Mouse (Mus musculus): Measurements from ENCODE around the gene Wnt5b. TPM values are rescaled to one million over a fixed set of nuclear protein-coding genes. Genes with fewer than 3 reads are reported as not detected.

Wnt5b gene
- polyA plus RNA-seq, 1 experiment from 2014 or later: 5.0 TPM

GRCm38 (mm10) chr6:119479876-119480705, 64.1 kb downstream of the Wnt5b start:
- Histone ChIP-seq H3K4me1 (replicated peaks) (peaks cover 60% of the 10 kb centered on the region), H3K9me3 (no peaks in the 10 kb centered on the region), H3K4me2 (peak overlapping the region; percentile 100), H3K36me3 (peaks cover 8% of the 10 kb centered on the region), H3K9ac (peak overlapping the region; percentile 97), H3K27me3 (no peaks in the 10 kb centered on the region), H3K27ac (peak overlapping the region; percentile 99), H3K4me3 (peak overlapping the region; percentile 88)
- peak; percentile 30 for ATAC-seq (ENCODE audit: low FRiP score)
- under 1% methylated on average over 60 of the region's 70 CpGs for WGBS

- Histone ChIP-seq H3K27ac (peak within 1 kb of the TSS; percentile 99), H3K4me1 (replicated peaks) (peaks cover 54% of the 10 kb centered on the region), H3K4me3 (peak within 1 kb of the TSS; percentile 88), H3K4me2 (peak within 1 kb of the TSS; percentile 100), H3K9ac (peak within 1 kb of the TSS; percentile 97), H3K27me3 (no peaks in the 10 kb centered on the region), H3K9me3 (no peaks in the 10 kb centered on the region), H3K36me3 (peaks cover 4% of the 10 kb centered on the region)
- ATAC-seq (ENCODE audit: low FRiP score): peak; percentile 87
- 2% methylated on average over 23 of the region's 101 CpGs for WGBS
Observed at GRCm38 (mm10) chr6:119479343-119479875, 64.7 kb downstream of the Wnt5b start, which contains the start of gene Fbxl14. Gene Fbxl14, plus strand, starts transcription at chr6:119479668.

- H3K4me1 ChIP-seq (replicated peaks): peaks cover 47% of the 10 kb centered on the region
- no peaks in the 10 kb centered on the region; the same call in 1 of the 2 replicates for H3K36me3 ChIP-seq
- H3K27ac ChIP-seq: peak overlapping the region; percentile 99
- WGBS: 2% methylated on average over 48 of the region's 49 CpGs
- no peaks in the 10 kb centered on the region for H3K27me3 ChIP-seq
- peak overlapping the region; percentile 68 for H3K4me2 ChIP-seq
- peak; percentile 94 for ATAC-seq (ENCODE audit: low FRiP score)
- H3K9me3 ChIP-seq: no peaks in the 10 kb centered on the region
- H3K9ac ChIP-seq: peak overlapping the region; percentile 97
- peak overlapping the region; percentile 88 for H3K4me3 ChIP-seq
Observed at GRCm38 (mm10) chr6:119478560-119479342, 65.4 kb downstream of the Wnt5b start.

GRCm38 (mm10) chr6:119477686-119478310, 66.3 kb downstream of the Wnt5b start:
- ATAC-seq (ENCODE audit: low FRiP score): no peak
- no peak overlapping the region for H3K27ac ChIP-seq
- H3K27me3 ChIP-seq: no peaks in the 10 kb centered on the region
- H3K4me2 ChIP-seq: peak overlapping the region; percentile 68; the same call in 1 of the 2 replicates
- peak overlapping the region; percentile 43; the same call in 1 of the 2 replicates for H3K9ac ChIP-seq
- no peaks in the 10 kb centered on the region for H3K36me3 ChIP-seq
- H3K4me3 ChIP-seq: no peak overlapping the region
- H3K4me1 ChIP-seq (replicated peaks): peaks cover 38% of the 10 kb centered on the region
- no peaks in the 10 kb centered on the region for H3K9me3 ChIP-seq
- 64% methylated on average over 13 of the region's 13 CpGs for WGBS

- no peak overlapping the region for H3K4me3 ChIP-seq
- H3K9ac ChIP-seq: no peak overlapping the region
- no peak overlapping the region for H3K27ac ChIP-seq
- no peak for ATAC-seq (ENCODE audit: low FRiP score)
- WGBS: 87% methylated on average over 6 of the region's 6 CpGs
- no peaks in the 10 kb centered on the region for H3K36me3 ChIP-seq
- no peaks in the 10 kb centered on the region for H3K27me3 ChIP-seq
- no peak overlapping the region for H3K4me2 ChIP-seq
- peaks cover 24% of the 10 kb centered on the region for H3K4me1 ChIP-seq (replicated peaks)
- no peaks in the 10 kb centered on the region for H3K9me3 ChIP-seq
Observed at GRCm38 (mm10) chr6:119475988-119476387, 68.2 kb downstream of the Wnt5b start.

- H3K4me3 ChIP-seq: no peak overlapping the region
- peaks cover 14% of the 10 kb centered on the region for H3K4me1 ChIP-seq (replicated peaks)
- H3K36me3 ChIP-seq: no peaks in the 10 kb centered on the region
- 93% methylated on average over 4 of the region's 4 CpGs for WGBS
- no peaks in the 10 kb centered on the region for H3K9me3 ChIP-seq
- no peak overlapping the region for H3K4me2 ChIP-seq
- H3K27me3 ChIP-seq: no peaks in the 10 kb centered on the region
- ATAC-seq (ENCODE audit: low FRiP score): no peak
- no peak overlapping the region for H3K27ac ChIP-seq
- no peak overlapping the region for H3K9ac ChIP-seq
Observed at GRCm38 (mm10) chr6:119473992-119474391, 70.2 kb downstream of the Wnt5b start.

- no peak overlapping the region for H3K4me2 ChIP-seq
- no peaks in the 10 kb centered on the region for H3K9me3 ChIP-seq
- H3K36me3 ChIP-seq: no peaks in the 10 kb centered on the region
- peaks cover 10% of the 10 kb centered on the region for H3K4me1 ChIP-seq (replicated peaks)
- H3K4me3 ChIP-seq: no peak overlapping the region
- H3K27ac ChIP-seq: no peak overlapping the region
- H3K9ac ChIP-seq: no peak overlapping the region
- H3K27me3 ChIP-seq: no peaks in the 10 kb centered on the region
- ATAC-seq (ENCODE audit: low FRiP score): no peak
- 90% methylated on average over 7 of the region's 7 CpGs for WGBS
Observed at GRCm38 (mm10) chr6:119473446-119473845, 70.7 kb downstream of the Wnt5b start.

GRCm38 (mm10) chr6:119472705-119473104, 71.4 kb downstream of the Wnt5b start:
- no peak for ATAC-seq (ENCODE audit: low FRiP score)
- Histone ChIP-seq H3K9ac (no peak overlapping the region), H3K9me3 (no peaks in the 10 kb centered on the region), H3K4me2 (no peak overlapping the region), H3K4me3 (no peak overlapping the region), H3K27ac (no peak overlapping the region), H3K4me1 (replicated peaks) (peaks cover 3% of the 10 kb centered on the region), H3K27me3 (no peaks in the 10 kb centered on the region), H3K36me3 (no peaks in the 10 kb centered on the region)
- 59% methylated on average over 3 of the region's 3 CpGs for WGBS

- Histone ChIP-seq H3K4me1 (replicated peaks) (peaks cover 5% of the 10 kb centered on the region), H3K27me3 (no peaks in the 10 kb centered on the region), H3K9ac (no peak overlapping the region), H3K36me3 (no peaks in the 10 kb centered on the region), H3K9me3 (no peaks in the 10 kb centered on the region), H3K4me3 (no peak overlapping the region), H3K4me2 (no peak overlapping the region), H3K27ac (no peak overlapping the region)
- no peak; the same call in 1 of the 2 replicates for ATAC-seq (ENCODE audit: low FRiP score)
- WGBS: 24% methylated on average over 5 of the region's 5 CpGs
Observed at GRCm38 (mm10) chr6:119472135-119472534, 72.0 kb downstream of the Wnt5b start.

- no peak for ATAC-seq (ENCODE audit: low FRiP score)
- H3K27ac ChIP-seq: no peak overlapping the region
- H3K4me1 ChIP-seq (replicated peaks): peaks cover 7% of the 10 kb centered on the region
- no peak overlapping the region for H3K4me2 ChIP-seq
- no peaks in the 10 kb centered on the region for H3K9me3 ChIP-seq
- H3K36me3 ChIP-seq: no peaks in the 10 kb centered on the region
- no peaks in the 10 kb centered on the region for H3K27me3 ChIP-seq
- no peak overlapping the region for H3K9ac ChIP-seq
- whole genome bisulfite sequencing: 98% methylated on average over 3 of the region's 3 CpGs
- no peak overlapping the region for H3K4me3 ChIP-seq
Observed at GRCm38 (mm10) chr6:119470777-119471176, 73.4 kb downstream of the Wnt5b start.

- Histone ChIP-seq H3K4me1 (replicated peaks) (peaks cover 7% of the 10 kb centered on the region), H3K27ac (no peak overlapping the region), H3K4me3 (no peak overlapping the region), H3K4me2 (no peak overlapping the region), H3K36me3 (no peaks in the 10 kb centered on the region), H3K9me3 (no peaks in the 10 kb centered on the region), H3K27me3 (no peaks in the 10 kb centered on the region), H3K9ac (no peak overlapping the region)
- ATAC-seq (ENCODE audit: low FRiP score): no peak
- WGBS: 66% methylated on average over 2 of the region's 2 CpGs
Observed at GRCm38 (mm10) chr6:119467785-119468059, 76.4 kb downstream of the Wnt5b start.
